Mouse (Mus musculus): Measurements from ENCODE around the gene Olfr315.
"Not testable (repeated sequence)": the region's sequence is repeated elsewhere in the genome, so short reads cannot be mapped to it uniquely, and the experiment has no call there.

Olfr315 gene

DNA sequence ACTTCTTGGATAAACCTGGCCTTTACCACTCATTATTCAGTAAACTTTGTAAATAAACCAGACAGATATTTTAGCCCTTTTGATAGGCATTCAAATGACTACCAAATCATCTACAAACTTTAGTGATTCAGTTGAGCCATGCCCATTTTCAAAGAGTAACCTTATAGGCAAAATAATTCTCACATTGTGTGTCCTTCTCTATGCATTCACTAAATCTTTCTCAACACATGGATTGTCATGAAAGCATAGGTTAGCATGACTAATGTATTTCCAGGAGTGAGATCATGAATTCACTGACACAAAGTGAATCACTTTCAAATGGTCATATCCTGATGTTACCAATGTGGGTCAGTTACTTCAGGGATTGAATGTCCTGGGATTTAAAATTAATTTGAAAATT is at the start of gene Olfr315:
Gene Olfr315, plus strand, starts transcription at position 301 of the 400 bp plus-strand sequence.
- no peak for DNase-seq

DNA sequence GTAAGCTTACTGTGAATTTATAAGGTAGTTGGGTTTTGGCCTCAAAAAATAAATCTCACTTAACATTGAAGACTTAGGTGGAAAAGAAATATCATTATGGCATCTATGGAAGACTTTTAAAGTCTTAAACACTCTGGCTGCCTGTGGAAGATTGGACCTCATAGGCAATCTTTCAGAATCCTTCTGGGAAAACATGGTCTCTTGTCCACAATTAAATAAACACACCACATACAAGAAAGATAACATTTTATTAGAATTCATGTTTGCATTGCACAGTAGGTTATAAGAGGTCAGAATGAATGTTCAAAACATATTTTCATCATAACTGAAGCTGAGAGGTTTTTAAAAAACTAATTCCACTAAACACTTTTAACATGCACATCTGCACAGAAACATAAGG is 49.1 kb upstream of the Olfr315 start, which contains the start of gene Olfr318:
Gene Olfr318, minus strand, starts transcription at position 101 of the 400 bp plus-strand sequence.
- DNase-seq, result no peak

- peak; percentile 54 to 57 for DNase-seq
Measured at GRCm38 (mm10) chr11:58727896-58728650, 44.9 kb upstream of the Olfr315 start.

GRCm38 (mm10) chr11:58733372-58733771 is 39.6 kb upstream of the Olfr315 start:
- DNase-seq, result no peak

- no peak for DNase-seq
Measured at GRCm38 (mm10) chr11:58738792-58739262, 34.2 kb upstream of the Olfr315 start, which contains the start of gene Olfr317. Olfr317 (minus strand) TSS chr11:58739212.

DNA sequence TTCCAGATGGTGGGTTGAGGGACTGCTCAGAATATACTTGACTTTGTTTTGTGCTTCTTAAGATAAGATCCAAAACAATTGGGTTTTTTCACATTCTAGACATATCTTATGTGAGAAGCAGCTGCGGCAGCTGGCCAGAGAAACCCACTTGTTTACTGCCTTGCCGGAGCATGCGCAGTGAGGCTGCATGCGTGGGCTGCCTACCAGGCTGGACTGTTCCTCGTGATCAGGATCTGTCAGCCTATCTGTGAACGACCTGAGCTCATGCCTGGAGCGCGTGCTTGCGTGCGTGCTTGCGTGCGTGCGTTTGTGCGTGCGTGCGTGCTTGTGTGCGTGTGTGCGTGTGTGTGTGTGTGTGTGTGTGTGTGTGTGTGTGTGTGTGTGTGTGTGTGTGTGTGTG is 21.9 kb upstream of the Olfr315 start:
- not testable (repeated sequence) for DNase-seq

- DNase-seq, result no peak
Measured at GRCm38 (mm10) chr11:58752434-58752833, 20.6 kb upstream of the Olfr315 start, which contains the start of gene Olfr316. Olfr316 (plus strand) TSS chr11:58752734.

DNA sequence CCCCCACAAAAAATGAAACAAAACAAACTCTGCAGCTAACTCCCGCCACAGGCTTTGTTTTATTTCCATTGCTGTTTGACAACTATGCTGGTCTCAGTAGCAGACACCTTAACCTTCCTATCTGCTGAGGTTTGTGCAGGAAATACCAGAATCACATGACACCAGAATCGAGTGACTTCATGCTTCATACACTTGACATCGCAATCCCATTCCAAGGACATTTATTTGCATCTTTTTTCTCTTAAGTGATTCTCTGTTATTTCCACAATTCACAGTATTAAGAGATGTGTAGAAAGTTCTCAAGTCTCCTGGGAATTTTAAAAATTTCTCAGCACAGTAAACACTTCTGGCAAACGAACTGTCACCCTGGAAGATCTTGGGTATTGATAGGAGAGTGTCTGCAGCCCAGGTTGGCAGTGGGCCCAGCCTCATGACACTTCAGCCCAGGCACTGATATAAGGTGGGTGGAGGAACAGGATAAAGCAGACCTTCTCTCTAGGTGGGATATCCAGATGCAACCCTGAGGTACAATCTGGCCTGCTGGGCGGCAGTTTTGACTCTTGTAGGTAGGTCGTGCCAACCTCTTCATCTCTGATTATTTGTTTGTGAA is 9.6 kb downstream of the Olfr315 start, which contains the start of gene Olfr314:
Gene Olfr314, plus strand, starts transcription at position 473 of the 610 bp plus-strand sequence.
- DNase-seq, result no peak

- DNase-seq, result no peak
Measured at GRCm38 (mm10) chr11:58784182-58784581, 11.2 kb downstream of the Olfr315 start.

DNA sequence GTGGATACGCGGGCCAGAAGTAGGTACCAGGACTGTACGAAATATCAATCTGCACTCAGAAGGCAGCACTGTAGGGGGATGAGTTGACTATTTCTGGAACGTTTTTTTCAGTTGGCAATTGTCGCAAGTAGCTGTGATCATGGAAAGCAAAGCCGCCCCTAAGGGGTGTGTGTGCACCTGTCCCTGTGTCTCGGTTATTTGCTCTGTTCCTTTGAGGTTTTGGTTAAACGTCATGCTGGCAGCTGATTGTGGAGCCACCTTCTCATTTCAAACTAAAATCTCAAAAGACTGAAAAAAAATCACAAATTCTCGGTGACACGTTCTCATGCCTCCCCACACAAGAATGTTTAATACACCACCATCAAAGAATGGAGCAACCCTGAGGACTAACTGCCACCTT is 14.7 kb downstream of the Olfr315 start:
- no peak for DNase-seq

- no peak for DNase-seq
Measured at GRCm38 (mm10) chr11:58788346-58788745, 15.4 kb downstream of the Olfr315 start.

DNA sequence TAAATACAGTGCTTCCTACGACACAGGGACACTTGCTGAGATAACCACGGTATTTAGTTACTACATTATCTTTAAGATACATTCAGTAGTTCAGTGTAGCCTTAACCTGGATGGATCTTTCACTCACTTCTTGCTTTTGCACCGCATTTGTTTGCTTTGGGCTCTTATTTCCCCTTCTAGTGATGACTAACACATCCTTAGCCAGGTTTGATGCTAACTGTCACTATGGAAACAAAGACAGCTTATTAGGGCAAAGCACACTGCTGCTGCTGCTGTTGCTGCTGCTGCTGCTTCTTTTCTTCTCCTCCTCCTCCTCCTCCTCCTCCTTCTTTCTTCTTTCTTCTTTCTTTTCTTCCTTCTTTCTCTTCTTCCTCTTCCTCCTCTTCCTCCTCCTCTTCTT is 16.5 kb downstream of the Olfr315 start:
- DNase-seq, result no peak

DNA sequence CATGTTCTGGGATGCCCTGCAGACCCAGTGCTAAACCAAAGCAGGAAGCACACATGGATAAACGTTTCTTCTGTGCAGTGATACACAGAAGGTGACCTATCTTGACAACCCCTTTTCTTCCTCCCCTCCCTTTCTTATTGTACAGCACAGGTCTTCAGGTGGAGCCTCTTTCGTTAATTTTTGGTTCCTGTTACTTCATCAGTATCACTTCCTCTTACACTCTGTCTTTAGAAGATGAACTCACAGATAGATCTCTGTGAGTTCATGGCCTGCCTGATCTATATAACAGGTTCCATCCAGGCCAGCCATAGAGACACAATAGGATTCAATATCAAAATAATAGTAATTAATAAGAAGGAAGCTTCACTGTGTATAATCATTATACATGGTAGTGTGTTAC is 17.1 kb downstream of the Olfr315 start:
- DNase-seq, result no peak

GRCm38 (mm10) chr11:58790646-58791045 is 17.7 kb downstream of the Olfr315 start:
- DNase-seq, result no peak

DNA sequence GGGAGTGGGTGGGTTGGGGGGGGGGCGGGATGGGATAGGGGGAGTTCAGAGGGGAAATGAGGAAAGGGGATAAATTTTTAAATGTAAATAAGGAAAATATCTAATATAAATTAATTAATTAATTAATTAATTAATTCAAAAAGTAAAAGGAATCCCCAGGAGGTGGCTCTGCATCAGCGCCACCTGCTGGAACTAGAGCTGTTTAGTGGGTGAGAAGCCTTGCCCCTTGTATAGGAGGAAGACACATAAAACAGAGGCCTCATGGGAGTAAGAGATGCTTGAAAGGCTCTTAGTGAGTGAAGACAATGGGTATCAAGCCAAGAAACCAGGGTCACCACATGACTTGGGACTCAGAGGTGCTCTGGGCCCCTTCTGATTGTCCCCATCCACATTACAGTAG is 22.9 kb downstream of the Olfr315 start:
- DNase-seq, result no peak

DNA sequence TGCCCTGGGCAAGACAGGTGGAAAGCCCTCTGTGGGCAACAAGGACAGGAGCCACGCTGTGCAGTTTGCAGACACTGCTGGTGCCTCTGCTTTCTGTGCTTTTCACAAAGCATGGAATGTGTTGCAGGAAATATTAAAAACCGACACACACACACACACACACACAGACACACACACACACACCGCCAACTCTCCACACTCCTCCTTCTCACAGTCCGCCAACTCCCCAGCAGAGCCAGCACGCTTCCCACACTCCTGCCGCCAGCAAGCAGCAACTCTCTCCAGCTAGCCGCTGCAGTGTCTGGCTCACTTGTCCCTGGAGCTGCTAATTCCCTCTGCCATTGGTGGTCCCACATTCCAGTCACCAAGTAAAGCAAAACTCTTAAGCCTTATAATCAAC is 23.9 kb downstream of the Olfr315 start:
- no peak for DNase-seq

GRCm38 (mm10) chr11:58799747-58800146 is 26.8 kb downstream of the Olfr315 start:
- no peak for DNase-seq

- DNase-seq, result no peak
Measured at GRCm38 (mm10) chr11:58801558-58802228, 28.7 kb downstream of the Olfr315 start, which contains the start of gene Fam183b. Fam183b (minus strand) TSS chr11:58801960.

DNA sequence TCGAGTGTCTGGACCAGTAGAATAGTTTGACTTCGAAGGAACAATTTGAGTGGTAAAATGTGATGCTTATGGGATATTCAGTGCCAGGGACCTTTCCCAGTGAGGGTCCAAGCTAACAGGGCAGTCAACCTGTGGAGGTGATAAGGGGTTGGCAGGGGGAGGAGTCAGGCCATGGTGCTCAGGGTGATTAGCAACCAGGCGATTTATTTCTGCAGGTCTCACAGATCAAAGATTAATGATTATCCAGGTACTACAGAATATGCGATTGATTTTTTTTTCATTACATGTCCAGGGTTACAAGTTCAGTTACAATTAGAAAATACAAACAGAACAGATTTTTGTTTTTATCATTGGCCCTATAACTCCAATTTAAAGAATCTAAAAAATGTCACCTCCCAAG is 30.9 kb downstream of the Olfr315 start:
- no peak for DNase-seq

DNA sequence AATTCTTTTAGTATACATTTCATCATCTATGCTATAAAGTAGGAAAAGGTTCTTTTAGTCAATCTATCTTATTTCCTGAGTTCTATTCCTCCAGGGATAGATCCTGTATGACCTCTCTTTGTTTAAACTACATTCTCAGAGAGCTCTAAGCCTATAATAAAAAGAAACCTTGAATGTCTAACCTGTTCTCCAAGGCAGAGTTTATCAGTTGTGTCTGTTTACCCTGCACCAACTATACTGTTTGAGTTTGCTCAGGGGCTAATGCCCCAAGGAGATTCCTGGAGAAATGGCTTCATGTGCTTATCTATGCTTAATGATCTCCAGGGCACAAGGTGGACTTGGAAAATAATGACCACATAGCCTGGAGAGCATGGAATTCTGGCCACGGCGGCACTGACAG is 31.4 kb downstream of the Olfr315 start:
- no peak for DNase-seq

DNA sequence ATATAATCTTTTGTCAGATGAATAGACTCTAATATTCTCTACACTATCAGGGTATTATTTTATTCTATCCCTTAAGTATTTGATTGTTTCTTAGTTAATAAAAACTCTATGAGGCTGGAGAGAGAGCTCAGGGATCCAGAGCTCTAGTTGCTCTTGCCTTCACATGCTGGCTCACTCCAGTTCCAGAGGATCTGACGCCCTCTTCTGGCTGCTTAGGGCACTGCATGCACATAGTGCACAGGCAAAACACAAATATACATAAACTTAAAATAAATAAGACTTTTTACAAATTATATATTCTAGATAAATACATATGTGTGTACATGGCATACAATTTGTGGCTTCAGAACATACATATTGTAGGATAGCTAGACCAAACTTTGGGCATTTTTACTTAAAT is 39.0 kb downstream of the Olfr315 start:
- DNase-seq, result no peak

- not testable (repeated sequence) for DNase-seq
Measured at GRCm38 (mm10) chr11:58814700-58815099, 41.7 kb downstream of the Olfr315 start, which contains the start of gene Olfr313. Olfr313 (plus strand) TSS chr11:58815000.

DNA sequence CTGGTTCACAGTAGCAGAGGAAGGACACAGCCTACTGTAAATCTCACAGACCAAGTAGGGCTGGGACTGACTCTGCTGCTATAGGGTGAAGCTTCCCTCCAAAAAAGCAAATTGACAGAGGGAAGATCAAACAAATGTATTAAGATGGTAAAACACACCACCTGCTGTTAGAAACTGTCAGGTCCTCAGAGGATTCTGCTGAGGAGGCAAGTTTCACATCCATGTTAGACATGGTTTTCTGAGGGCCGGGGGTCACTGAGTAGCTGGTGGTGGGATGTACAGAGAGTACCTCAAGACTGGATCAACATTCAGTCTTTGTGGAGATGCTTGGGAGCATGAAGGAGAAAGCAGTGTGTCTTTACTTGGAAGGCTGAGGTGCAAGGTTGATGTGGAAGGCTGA is 42.7 kb downstream of the Olfr315 start:
- DNase-seq, result no peak
